Mouse (Mus musculus) small intestine, adult 2 months (tissue): ENCODE data around the gene Tradd.
A peak's percentile ranks its signal among the peaks of the same experiment; 100 is the strongest.

Experiments
- CTCF ChIP-seq: fragments of 200-500 bp; IDR thresholded peaks from 2 replicates; pipeline ENCODE4 v1.5.1; 2012; ENCODE audit warnings: low read depth, mild to moderate bottlenecking, control low read depth, inconsistent platforms, low read length, moderate library complexity, mixed read lengths; ENCODE audit not compliant: insufficient replicate concordance, insufficient read length; ENCODE audit errors: extremely low read depth
- POLR2A ChIP-seq: fragments of 200-500 bp; IDR thresholded peaks from 2 replicates; pipeline ENCODE4 v1.6.1; 2012; ENCODE audit warnings: low read depth, mild to moderate bottlenecking, control low read depth, inconsistent platforms, low read length, moderate library complexity

- TF ChIP-seq POLR2A (peak; percentile 31; the same call in 1 of the 2 replicates), CTCF (peak; percentile 96; the same call in 1 of the 2 replicates)
Measured at GRCm38 (mm10) chr8:105290554-105291314, 26.3 kb upstream of the Tradd start.
